Mouse (Mus musculus) ES-Bruce4 (cell line): ENCODE data around the gene Filip1l.

ENCODE experiments used
- CTCF ChIP-seq: IDR thresholded peaks from one replicate; pipeline ENCODE4 v1.8.1; 2011; ENCODE audit warnings: low read depth, low read length
- POLR2A ChIP-seq: IDR thresholded peaks from one replicate; pipeline ENCODE4 v1.8.1; 2011; ENCODE audit warnings: low read length; ENCODE audit not compliant: insufficient read depth

DNA sequence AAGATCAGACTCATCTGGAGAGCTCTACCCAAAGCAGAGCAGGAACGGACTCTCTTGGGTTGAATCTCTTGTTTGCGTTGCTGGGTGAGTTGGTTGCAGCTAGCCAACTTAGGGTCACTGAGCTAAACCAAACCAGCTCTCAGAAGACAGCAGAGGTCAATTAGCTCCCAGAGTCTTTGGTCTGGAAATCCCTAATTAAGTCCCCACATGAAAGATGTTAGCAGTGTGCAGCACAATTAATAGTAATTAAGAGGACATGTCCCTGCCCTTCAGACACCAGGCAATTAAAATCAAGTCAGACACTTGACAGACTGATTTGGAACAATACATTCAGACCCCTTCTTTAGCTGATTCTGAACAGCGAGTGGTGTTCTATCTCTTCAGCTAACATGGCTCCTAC is 38.7 kb upstream of the Filip1l start:
- no peak for TF ChIP-seq CTCF
- TF ChIP-seq POLR2A: no peak
